Mouse (Mus musculus) bone marrow macrophage, adult 2 months (primary cell): Measurements from ENCODE around the gene Gm20388. TPM values are rescaled to one million over a fixed set of nuclear protein-coding genes. Genes with fewer than 3 reads are reported as not detected.

Experiments used
- H3K27ac ChIP-seq: 2 replicates; pipeline ENCODE4 v1.5.1; 2012; ENCODE audit warnings: low read depth, low read length; ENCODE audit not compliant: insufficient read depth
- H3K4me1 ChIP-seq: 2 replicates; pipeline ENCODE4 v1.6.1; 2012; ENCODE audit warnings: low read length; ENCODE audit not compliant: control insufficient read depth, insufficient read depth
- H3K4me3 ChIP-seq: 2 replicates; pipeline ENCODE4 v1.5.1; 2012; ENCODE audit warnings: mild to moderate bottlenecking, low read length, moderate library complexity; ENCODE audit not compliant: insufficient read depth
- CTCF ChIP-seq: IDR thresholded peaks from 2 replicates; pipeline ENCODE4 v1.5.1; 2012; ENCODE audit warnings: low read depth, mild to moderate bottlenecking, low read length, moderate library complexity
- POLR2A ChIP-seq: IDR thresholded peaks from 2 replicates; pipeline ENCODE4 v1.6.1; 2012; ENCODE audit warnings: mild to moderate bottlenecking, low read depth, low read length, borderline replicate concordance
- polyA plus RNA-seq: library from polyadenylated mRNA; stranded (reverse); fragments of >200 nt; gene quantifications from 2 replicates; pipeline ENCODE4 v1.2.4, GENCODE M21; 2012; ENCODE audit not compliant: missing spikeins, insufficient read depth, insufficient read length

The Gm20388 gene
- polyA plus RNA-seq, 1 experiment, result 32.7 TPM

GRCm38 (mm10) chr8:121085561-121085960 is 1174.9 kb downstream of the Gm20388 start:
- TF ChIP-seq POLR2A (no peak), CTCF (no peak)
- no peaks in the 10 kb centered on the region for H3K4me1 ChIP-seq
- no peak overlapping the region for H3K4me3 ChIP-seq
- H3K27ac ChIP-seq, result no peak overlapping the region

- Histone ChIP-seq H3K4me1 (no peaks in the 10 kb centered on the region), H3K4me3 (no peak overlapping the region), H3K27ac (no peak overlapping the region)
- TF ChIP-seq CTCF, result no peak
Measured at GRCm38 (mm10) chr8:121086004-121086900, 1175.6 kb downstream of the Gm20388 start.

- TF ChIP-seq POLR2A, result no peak
- TF ChIP-seq CTCF, result no peak
- H3K4me3 ChIP-seq, result no peak overlapping the region
- no peaks in the 10 kb centered on the region for H3K4me1 ChIP-seq
- no peak overlapping the region for H3K27ac ChIP-seq
Measured at GRCm38 (mm10) chr8:121088281-121088680, 1177.6 kb downstream of the Gm20388 start.

GRCm38 (mm10) chr8:121088871-121089630 is 1178.4 kb downstream of the Gm20388 start:
- no peak overlapping the region for H3K27ac ChIP-seq
- TF ChIP-seq CTCF, result no peak
- no peak for TF ChIP-seq POLR2A
- no peaks in the 10 kb centered on the region for H3K4me1 ChIP-seq
- H3K4me3 ChIP-seq, result no peak overlapping the region

GRCm38 (mm10) chr8:121089631-121090380 is 1179.2 kb downstream of the Gm20388 start:
- no peak overlapping the region for H3K4me3 ChIP-seq
- TF ChIP-seq CTCF, result no peak
- no peak for TF ChIP-seq POLR2A
- H3K4me1 ChIP-seq, result no peaks in the 10 kb centered on the region
- no peak overlapping the region for H3K27ac ChIP-seq

GRCm38 (mm10) chr8:121090716-121091115 is 1180.1 kb downstream of the Gm20388 start:
- Histone ChIP-seq H3K4me3 (no peak overlapping the region), H3K4me1 (no peaks in the 10 kb centered on the region), H3K27ac (no peak overlapping the region)
- TF ChIP-seq CTCF (no peak), POLR2A (no peak)

GRCm38 (mm10) chr8:121092141-121092540 is 1181.5 kb downstream of the Gm20388 start:
- no peak overlapping the region for H3K4me3 ChIP-seq
- no peak for TF ChIP-seq CTCF
- no peak for TF ChIP-seq POLR2A
- H3K4me1 ChIP-seq, result no peaks in the 10 kb centered on the region
- no peak overlapping the region for H3K27ac ChIP-seq

- Histone ChIP-seq H3K4me1 (no peaks in the 10 kb centered on the region), H3K4me3 (no peak overlapping the region), H3K27ac (no peak overlapping the region)
- TF ChIP-seq POLR2A, result no peak
- TF ChIP-seq CTCF, result peak; percentile 82
Measured at GRCm38 (mm10) chr8:121092627-121093026, 1182.0 kb downstream of the Gm20388 start.

- TF ChIP-seq POLR2A, result no peak
- no peak for TF ChIP-seq CTCF
Measured at GRCm38 (mm10) chr8:121093496-121093895, 1182.9 kb downstream of the Gm20388 start.

More at GRCm38 (mm10) chr8:121093496-121093895, 1182.9 kb downstream of the Gm20388 start:
- H3K4me1 ChIP-seq, result no peaks in the 10 kb centered on the region
- H3K4me3 ChIP-seq, result no peak overlapping the region
- no peak overlapping the region for H3K27ac ChIP-seq
